Mouse (Mus musculus) brain, embryonic 14.5 days (tissue): Measurements from ENCODE around the gene Rab43.

Source experiments
- CTCF ChIP-seq: fragments of 200-500 bp; IDR thresholded peaks from 2 replicates; pipeline ENCODE4 v1.5.1; 2012; ENCODE audit warnings: inconsistent platforms, mild to moderate bottlenecking, moderate library complexity, borderline replicate concordance; ENCODE audit not compliant: insufficient read depth, insufficient read length; ENCODE audit errors: extremely low read depth
- POLR2A ChIP-seq: fragments of 200-500 bp; IDR thresholded peaks from 2 replicates; pipeline ENCODE4 v1.6.1; 2012; ENCODE audit warnings: mild to moderate bottlenecking, inconsistent platforms, borderline replicate concordance; ENCODE audit not compliant: poor library complexity, insufficient read depth, insufficient read length, severe bottlenecking; ENCODE audit errors: extremely low read depth

- TF ChIP-seq POLR2A (no peak), CTCF (no peak)
These were observed 2.5 kb upstream of the Rab43 start for GRCm38 (mm10) chr6:87814486-87814885.
